Mouse (Mus musculus) MEL (cell line): Measurements from ENCODE around the gene Amigo3. TPM values are rescaled to one million over a fixed set of nuclear protein-coding genes. Genes with fewer than 3 reads are reported as not detected.

Source experiments
- DNase-seq: peaks from one replicate; pipeline ENCODE4 v3.0.0; 2011; ENCODE audit warnings: low read depth, low spot score
- H3K27ac ChIP-seq: 2 replicates; pipeline ENCODE4 v1.5.1; 2012; ENCODE audit warnings: low read depth, mild to moderate bottlenecking, control low read depth, low read length, moderate library complexity; ENCODE audit not compliant: control insufficient read depth
- H3K27me3 ChIP-seq, 2 experiments: fragments of 150-350 bp in 1 of 2; sonication (generic) in 1 of 2; 2 replicates each; pipeline ENCODE4 v1.6.1; 2012; ENCODE audit warnings: low read length in 2 of 2, mild to moderate bottlenecking in 2 of 2, improper control_type of control experiment in 1 of 2, moderate library complexity in 1 of 2; ENCODE audit not compliant: insufficient read depth in 2 of 2, control insufficient read depth in 1 of 2
- H3K36me3 ChIP-seq, 2 experiments: 2 replicates each; pipeline ENCODE4 v1.6.1; 2012 to 2014; ENCODE audit warnings: low read length in 2 of 2, improper control_type of control experiment in 1 of 2, inconsistent platforms in 1 of 2, mild to moderate bottlenecking in 1 of 2; ENCODE audit not compliant: insufficient read depth in 2 of 2, control insufficient read depth in 1 of 2
- H3K4me1 ChIP-seq, 2 experiments: fragments of 150-350 bp in 1 of 2; sonication (generic) in 1 of 2; 2 replicates each; pipeline ENCODE4 v1.6.1; 2012; ENCODE audit warnings: low read length in 2 of 2, improper control_type of control experiment in 1 of 2, mild to moderate bottlenecking in 1 of 2; ENCODE audit not compliant: insufficient read depth in 2 of 2, control insufficient read depth in 1 of 2
- H3K4me3 ChIP-seq, 2 experiments: fragments of 150-350 bp in 1 of 2; sonication (generic) in 1 of 2; 2 replicates each; pipeline ENCODE4 v1.5.1; 2012; ENCODE audit warnings: low read depth in 2 of 2, low read length in 2 of 2, mild to moderate bottlenecking in 2 of 2, moderate library complexity in 2 of 2, control low read depth in 1 of 2, improper control_type of control experiment in 1 of 2; ENCODE audit not compliant: control insufficient read depth in 1 of 2, insufficient read depth in 1 of 2
- H3K79me2 ChIP-seq: 2 replicates; pipeline ENCODE4 v1.6.1; 2012; ENCODE audit warnings: mild to moderate bottlenecking, low read length, moderate library complexity; ENCODE audit not compliant: control insufficient read depth, poor library complexity, insufficient read depth
- H3K9ac ChIP-seq: 2 replicates; pipeline ENCODE4 v1.6.1; 2012; ENCODE audit warnings: low read depth, mild to moderate bottlenecking, control low read depth, low read length, moderate library complexity; ENCODE audit not compliant: control insufficient read depth, poor library complexity, severe bottlenecking
- H3K9me3 ChIP-seq: fragments of 150-350 bp; sonication (generic); replicated peaks from 2 replicates; pipeline ENCODE4 v1.6.1; 2012; ENCODE audit warnings: mild to moderate bottlenecking, low read length, improper control_type of control experiment, moderate library complexity; ENCODE audit not compliant: insufficient read depth
- BHLHE40 ChIP-seq: IDR thresholded peaks from 2 replicates; pipeline ENCODE4 v1.6.1; 2012; ENCODE audit warnings: low read depth, mild to moderate bottlenecking, inconsistent platforms, low read length, improper control_type of control experiment, borderline replicate concordance
- CHD2 ChIP-seq: IDR thresholded peaks from 2 replicates; pipeline ENCODE4 v1.6.1; 2011; ENCODE audit warnings: low read length, improper control_type of control experiment
- ELF1 ChIP-seq: IDR thresholded peaks from 2 replicates; pipeline ENCODE4 v1.6.1; 2014; ENCODE audit warnings: low read depth, mild to moderate bottlenecking, inconsistent platforms, low read length, improper control_type of control experiment, moderate library complexity
- EP300 ChIP-seq, 2 experiments: IDR thresholded peaks; 2 replicates each; pipeline ENCODE4 v1.6.1; 2011; ENCODE audit warnings: improper control_type of control experiment in 2 of 2, low read length in 2 of 2, low read depth in 1 of 2, mild to moderate bottlenecking in 1 of 2
- GATA1 ChIP-seq: IDR thresholded peaks from 2 replicates; pipeline ENCODE4 v1.6.1; 2011; ENCODE audit warnings: low read depth, low read length, improper control_type of control experiment
- JUND ChIP-seq: IDR thresholded peaks from 2 replicates; pipeline ENCODE4 v1.6.1; 2011; ENCODE audit warnings: low read depth, mild to moderate bottlenecking, improper control_type of control experiment, low read length
- KAT2A ChIP-seq: conservative IDR thresholded peaks from 2 replicates; pipeline ENCODE4 v1.6.1; 2012; ENCODE audit warnings: low read depth, low read length, improper control_type of control experiment, inconsistent platforms
- MAX ChIP-seq: IDR thresholded peaks from 2 replicates; pipeline ENCODE4 v1.6.1; 2011; ENCODE audit warnings: low read length, improper control_type of control experiment
- MEF2A ChIP-seq: IDR thresholded peaks from 2 replicates; pipeline ENCODE4 v1.6.1; 2014; ENCODE audit warnings: low read depth, mild to moderate bottlenecking, inconsistent platforms, low read length, improper control_type of control experiment; ENCODE audit not compliant: poor library complexity, insufficient replicate concordance, severe bottlenecking; ENCODE audit errors: extremely low read depth
- MXI1 ChIP-seq: IDR thresholded peaks from 2 replicates; pipeline ENCODE4 v1.6.1; 2011; ENCODE audit warnings: mild to moderate bottlenecking, low read depth, low read length, improper control_type of control experiment
- MYC ChIP-seq: IDR thresholded peaks from 2 replicates; pipeline ENCODE4 v1.6.1; 2011; ENCODE audit warnings: low read depth, mild to moderate bottlenecking, low read length, improper control_type of control experiment, moderate library complexity
- NELFE ChIP-seq: IDR thresholded peaks from 2 replicates; pipeline ENCODE4 v1.6.1; 2011; ENCODE audit warnings: low read depth, low read length, improper control_type of control experiment
- NRF1 ChIP-seq: IDR thresholded peaks from 2 replicates; pipeline ENCODE4 v1.6.1; 2014; ENCODE audit warnings: low read depth, mild to moderate bottlenecking, inconsistent platforms, low read length, improper control_type of control experiment, moderate library complexity; ENCODE audit not compliant: poor library complexity, insufficient read depth, severe bottlenecking
- POLR2AphosphoS2 ChIP-seq: IDR thresholded peaks from 2 replicates; pipeline ENCODE4 v1.6.1; 2011; ENCODE audit warnings: low read length, improper control_type of control experiment
- RAD21 ChIP-seq: IDR thresholded peaks from 2 replicates; pipeline ENCODE4 v1.6.1; 2011; ENCODE audit warnings: mild to moderate bottlenecking, low read depth, low read length, improper control_type of control experiment
- RCOR1 ChIP-seq: IDR thresholded peaks from 2 replicates; pipeline ENCODE4 v1.6.1; 2012; ENCODE audit warnings: low read depth, mild to moderate bottlenecking, inconsistent platforms, low read length, improper control_type of control experiment
- TBP ChIP-seq: IDR thresholded peaks from 2 replicates; pipeline ENCODE4 v1.8.0; 2011; ENCODE audit warnings: low read depth, low read length, improper control_type of control experiment
- TCF12 ChIP-seq: IDR thresholded peaks from 2 replicates; pipeline ENCODE4 v1.6.1; 2014; ENCODE audit warnings: low read depth, mild to moderate bottlenecking, inconsistent platforms, low read length, improper control_type of control experiment, moderate library complexity
- UBTF ChIP-seq: IDR thresholded peaks from 2 replicates; pipeline ENCODE4 v1.6.1; 2012; ENCODE audit warnings: low read depth, mild to moderate bottlenecking, inconsistent platforms, low read length, improper control_type of control experiment, moderate library complexity, borderline replicate concordance; ENCODE audit not compliant: insufficient read depth
- USF1 ChIP-seq: IDR thresholded peaks from 2 replicates; pipeline ENCODE4 v1.6.1; 2014; ENCODE audit warnings: low read depth, mild to moderate bottlenecking, inconsistent platforms, low read length, improper control_type of control experiment, moderate library complexity
- USF2 ChIP-seq, 2 experiments: IDR thresholded peaks; 2 replicates each; pipeline ENCODE4 v1.6.1; 2011 to 2012; ENCODE audit warnings: improper control_type of control experiment in 2 of 2, low read length in 2 of 2, borderline replicate concordance in 1 of 2, inconsistent platforms in 1 of 2, low read depth in 1 of 2, mild to moderate bottlenecking in 1 of 2; ENCODE audit not compliant: insufficient read depth in 1 of 2
- ZMIZ1 ChIP-seq: IDR thresholded peaks from 2 replicates; pipeline ENCODE4 v1.6.1; 2012; ENCODE audit warnings: low read depth, mild to moderate bottlenecking, inconsistent platforms, low read length, improper control_type of control experiment, moderate library complexity
- polyA plus RNA-seq, 2 experiments: library from polyadenylated mRNA; stranded (reverse) in 1 of 2; unstranded in 1 of 2; fragments of >175 nt in 1 of 2; fragments of >200 nt in 1 of 2; gene quantifications; 2 replicates each; pipeline versions ENCODE4 v1.2.1 to v1.2.4; 2012; ENCODE audit warnings: low replicate concordance in 2 of 2, low read depth in 1 of 2; ENCODE audit not compliant: insufficient read length in 2 of 2, insufficient read depth in 1 of 2, missing spikeins in 1 of 2
- total RNA-seq: library from RNA; depleted of rRNA; stranded (reverse); fragments of 300-350 nt; gene quantifications from 2 replicates; pipeline ENCODE4 v1.2.3, GENCODE M21; 2012

Gene Amigo3
- total and polyA plus RNA-seq, 3 experiments: 2.2 to 3.4 TPM; not detected in 1

DNA sequence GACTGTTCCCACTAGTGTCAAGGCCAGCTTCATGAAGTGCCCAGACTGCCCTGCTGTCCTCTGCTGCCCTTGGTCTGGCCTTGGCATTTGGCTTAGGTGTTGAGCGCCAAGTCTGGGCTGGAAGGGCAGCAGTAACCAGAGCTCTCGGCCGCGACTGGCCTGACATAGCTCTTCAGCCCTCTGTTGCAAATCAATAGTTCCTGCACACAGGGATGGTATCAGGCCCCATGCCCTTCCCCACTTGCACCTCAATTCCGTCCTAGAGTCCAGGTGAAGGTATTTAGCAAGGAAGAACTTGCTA, 4.3 kb downstream of the Amigo3 start (continued):
- no peak for TF ChIP-seq ZMIZ1

- Histone ChIP-seq H3K36me3 (no peaks in the 10 kb centered on the region; a peak in 1 of 4 replicates), H3K79me2 (no peaks in the 10 kb centered on the region), H3K4me1 (peaks cover 0 to under 1% of the 10 kb centered on the region in 2 experiments; a peak in 1 of 4 replicates), H3K27me3 (no peaks in the 10 kb centered on the region), H3K9me3 (no peaks in the 10 kb centered on the region), H3K9ac (no peak overlapping the region), H3K4me3 (no peak overlapping the region), H3K27ac (no peak overlapping the region)
- DNase-seq: no peak
- TF ChIP-seq MXI1 (no peak), MYC (no peak), ELF1 (no peak), MEF2A (no peak), ZMIZ1 (no peak), RCOR1 (no peak), USF1 (no peak), UBTF (no peak), GATA1 (no peak), JUND (no peak), CHD2 (no peak), KAT2A (no peak), EP300 (IDR thresholded peaks at IDR 0.05; ENCODE audit: low read depth in 1 of 2, low read length in 2 of 2) (no peak), TBP (no peak), RAD21 (no peak), POLR2AphosphoS2 (no peak), NELFE (no peak), TCF12 (no peak)
These were observed 5.3 kb downstream of the Amigo3 start for GRCm38 (mm10) chr9:108058291-108058690.

GRCm38 (mm10) chr9:108062142-108062541, 9.2 kb downstream of the Amigo3 start:
- H3K36me3 ChIP-seq: no peaks in the 10 kb centered on the region; a peak in 1 of 4 replicates
- no peak overlapping the region for H3K27ac ChIP-seq
- H3K27me3 ChIP-seq: no peaks in the 10 kb centered on the region
- no peaks in the 10 kb centered on the region for H3K9me3 ChIP-seq
- no peak overlapping the region for H3K9ac ChIP-seq
- no peaks in the 10 kb centered on the region for H3K79me2 ChIP-seq
- H3K4me3 ChIP-seq: no peak overlapping the region
- TF ChIP-seq EP300 (IDR thresholded peaks at IDR 0.05; ENCODE audit: low read depth in 1 of 2, low read length in 2 of 2): no peak
- TF ChIP-seq NRF1: no peak
- no peak for TF ChIP-seq MAX
- TF ChIP-seq POLR2AphosphoS2: no peak
- no peak for TF ChIP-seq TBP
- no peak for TF ChIP-seq MYC
- TF ChIP-seq USF2 (IDR thresholded peaks at IDR 0.05; ENCODE audit: borderline replicate concordance in 1 of 2, insufficient read depth in 1 of 2, low read depth in 1 of 2, low read length in 2 of 2): no peak
- TF ChIP-seq BHLHE40: no peak
- TF ChIP-seq RCOR1: no peak
- DNase-seq: no peak
- no peaks in the 10 kb centered on the region for H3K4me1 ChIP-seq
